Mouse (Mus musculus): Measurements from ENCODE around the gene 4930438A08Rik. TPM values are rescaled to one million over a fixed set of nuclear protein-coding genes. Genes with fewer than 3 reads are reported as not detected.

4930438A08Rik gene
- polyA plus RNA-seq (2017; shearing (Covaris generic)) = not detected

DNA sequence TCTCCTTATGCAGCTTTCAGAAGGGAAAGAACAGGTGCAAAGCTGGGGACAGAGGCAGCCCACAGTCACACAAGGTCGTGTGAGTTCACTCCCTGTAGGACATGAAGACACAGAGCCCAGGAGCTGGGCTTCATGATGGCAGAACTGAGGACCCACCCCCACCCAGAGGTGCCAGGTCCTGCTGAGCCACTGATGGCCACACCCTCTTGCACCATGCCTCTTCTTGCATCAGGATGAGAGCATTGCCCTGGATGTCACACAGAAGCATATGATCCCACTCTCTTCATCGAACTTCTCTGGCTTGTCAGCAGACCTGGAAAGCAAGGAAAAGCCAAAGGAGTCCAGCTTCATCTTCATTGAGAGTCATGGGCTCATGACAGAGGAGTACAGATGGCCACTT is at the start of gene 4930438A08Rik:
4930438A08Rik (plus strand) TSS at position 228 of the 400 bp plus-strand sequence.

DNA sequence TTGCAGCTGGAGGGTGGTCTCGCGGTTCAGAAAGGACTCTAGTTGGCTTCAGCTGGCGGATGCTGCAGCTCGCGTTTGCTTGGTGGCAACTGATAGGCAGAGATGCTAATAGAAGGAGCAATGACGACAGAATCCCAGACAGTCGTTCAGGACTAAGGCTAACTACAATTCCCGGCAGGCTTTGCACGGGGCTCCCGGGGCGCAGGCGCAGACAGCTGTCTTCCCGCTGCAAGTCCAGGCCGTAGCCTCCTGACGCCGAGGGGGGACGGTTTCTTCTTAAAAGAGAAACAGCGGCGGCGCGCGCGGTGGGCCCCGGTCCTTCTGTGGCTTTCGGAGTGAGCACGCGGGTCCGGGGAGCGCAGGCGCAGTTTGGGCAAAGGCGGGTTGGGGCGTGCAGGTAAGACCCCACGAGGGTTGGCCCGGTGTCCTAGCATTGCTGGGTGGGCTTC is 32.3 kb downstream of the 4930438A08Rik start, which contains the start of gene Zfp692:
Zfp692 (plus strand) TSS at position 210 of the 449 bp plus-strand sequence.

DNA sequence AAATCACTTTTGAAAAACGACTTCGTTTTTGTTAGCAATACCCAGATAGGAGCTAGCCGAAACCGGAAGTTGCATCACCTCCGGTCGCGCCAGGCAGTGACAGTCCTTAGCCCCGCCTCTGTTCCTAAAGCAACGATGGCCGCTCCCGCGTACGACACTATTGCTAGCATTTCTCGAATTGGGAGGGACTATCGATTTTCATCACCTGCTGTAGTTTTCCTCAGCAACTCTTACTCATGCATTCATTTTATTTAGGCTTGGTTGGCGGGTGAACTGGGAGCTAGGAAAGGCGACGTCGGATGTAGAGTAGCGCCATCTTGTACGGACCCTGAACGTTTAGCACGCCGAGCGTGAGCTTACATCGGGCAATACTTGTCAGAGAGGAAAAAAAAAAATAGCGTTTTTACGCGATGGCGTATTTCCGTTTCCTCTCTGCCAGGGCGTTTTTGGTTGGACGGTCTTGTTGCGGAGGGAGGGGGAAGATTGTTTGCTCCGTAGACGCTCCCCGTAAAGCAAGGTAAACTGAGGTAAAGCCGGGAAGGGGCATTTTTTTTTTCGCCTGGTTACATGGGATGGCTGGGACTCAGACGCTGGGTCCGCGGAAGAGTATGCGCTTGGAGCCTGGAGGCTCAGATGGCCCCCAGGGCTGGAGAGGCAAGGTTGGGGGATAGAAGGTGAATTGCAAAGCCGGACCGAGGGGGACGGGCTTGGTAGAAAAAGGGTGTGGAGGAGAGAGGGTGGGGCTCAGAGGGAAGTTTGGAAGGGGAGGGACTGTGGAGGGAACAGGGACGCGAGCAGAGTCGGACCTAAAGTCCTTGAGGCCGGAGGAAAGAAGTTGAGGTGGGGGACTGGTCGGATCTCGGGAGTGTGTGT is 55.9 kb downstream of the 4930438A08Rik start, which contains the start of the genes Zfp672 and Sh3bp5l:
Zfp672 (minus strand) TSS at position 64 of the 873 bp plus-strand sequence.
Sh3bp5l (plus strand) TSS at position 449 of the 873 bp plus-strand sequence.

Other genes starting within 250 kb of the 4930438A08Rik start
- not detected for gene Gm12248, start 181.7 kb upstream of the 4930438A08Rik start, polyA plus RNA-seq (2017; shearing (Covaris generic))
- 68.4 TPM for gene Cnot8, start 170.6 kb upstream of the 4930438A08Rik start, polyA plus RNA-seq (2017; shearing (Covaris generic))
- gene Gemin5, start 106.3 kb upstream of the 4930438A08Rik start, polyA plus RNA-seq (2017; shearing (Covaris generic)) = 10.3 TPM
- gene Mrpl22, start 103.1 kb upstream of the 4930438A08Rik start, polyA plus RNA-seq (2017; shearing (Covaris generic)) = 23.5 TPM
- gene Igtp, start 75.2 kb upstream of the 4930438A08Rik start, polyA plus RNA-seq (2017; shearing (Covaris generic)) = 175 TPM
- gene Irgm2, start 75.2 kb upstream of the 4930438A08Rik start, polyA plus RNA-seq (2017; shearing (Covaris generic)) = 46.9 TPM
- gene Zfp692, start 32.3 kb downstream of the 4930438A08Rik start, polyA plus RNA-seq (2017; shearing (Covaris generic)) = 42.3 TPM
- gene Zfp672, start 55.5 kb downstream of the 4930438A08Rik start, polyA plus RNA-seq (2017; shearing (Covaris generic)) = 44.2 TPM
- 18.9 TPM for gene Sh3bp5l, start 55.9 kb downstream of the 4930438A08Rik start, polyA plus RNA-seq (2017; shearing (Covaris generic))
- not detected for gene Lypd8, start 104.2 kb downstream of the 4930438A08Rik start, polyA plus RNA-seq (2017; shearing (Covaris generic))
- not detected for gene 1810065E05Rik, start 146.3 kb downstream of the 4930438A08Rik start, polyA plus RNA-seq (2017; shearing (Covaris generic))
- not detected for gene Gm12253, start 157.8 kb downstream of the 4930438A08Rik start, polyA plus RNA-seq (2017; shearing (Covaris generic))
- gene Lypd9, start 178.1 kb downstream of the 4930438A08Rik start, polyA plus RNA-seq (2017; shearing (Covaris generic)) = not detected
- not detected for gene Olfr30, start 187.5 kb downstream of the 4930438A08Rik start, polyA plus RNA-seq (2017; shearing (Covaris generic))
- not detected for gene Olfr332, start 217.8 kb downstream of the 4930438A08Rik start, polyA plus RNA-seq (2017; shearing (Covaris generic))
- gene Olfr331, start 227.8 kb downstream of the 4930438A08Rik start, polyA plus RNA-seq (2017; shearing (Covaris generic)) = not detected

All from effector memory CD4-positive, alpha-beta T cell, adult 5 months (primary cell).